Mouse (Mus musculus): ENCODE data around the gene Gpx4.
"Not testable (repeated sequence)": the region's sequence is repeated elsewhere in the genome, so short reads cannot be mapped to it uniquely, and the experiment has no call there.

Gpx4 gene

GRCm38 (mm10) chr10:80048834-80049233 lies 1.9 kb downstream of the Gpx4 start:
- no peak for DNase-seq (ENCODE audit: low read depth in 1 of 2, low spot score in 2 of 2)

GRCm38 (mm10) chr10:80050244-80050643 lies 3.3 kb downstream of the Gpx4 start:
- no peak for DNase-seq (ENCODE audit: low read depth in 1 of 2, low spot score in 2 of 2)

GRCm38 (mm10) chr10:80050885-80051617 lies 4.1 kb downstream of the Gpx4 start:
- DNase-seq (ENCODE audit: low read depth in 1 of 2, low spot score in 2 of 2) = no peak

GRCm38 (mm10) chr10:80051618-80052373 lies 4.8 kb downstream of the Gpx4 start:
- no peak for DNase-seq (ENCODE audit: low read depth in 1 of 2, low spot score in 2 of 2)

- DNase-seq (ENCODE audit: low read depth in 1 of 2, low spot score in 2 of 2) = no peak
Observed at GRCm38 (mm10) chr10:80052374-80052764, 5.4 kb downstream of the Gpx4 start.

- peak; percentile 99 to 100 for DNase-seq (ENCODE audit: low read depth in 1 of 2, low spot score in 2 of 2)
Observed at GRCm38 (mm10) chr10:80053259-80053780, 6.4 kb downstream of the Gpx4 start.

GRCm38 (mm10) chr10:80053831-80054815 lies 7.2 kb downstream of the Gpx4 start:
- DNase-seq (ENCODE audit: low read depth in 1 of 2, low spot score in 2 of 2) = peak; percentile 31 to 59

- DNase-seq (ENCODE audit: low read depth in 1 of 2, low spot score in 2 of 2) = not testable (repeated sequence)
Observed at GRCm38 (mm10) chr10:80054911-80055310, 7.9 kb downstream of the Gpx4 start.

- no peak for DNase-seq (ENCODE audit: low read depth in 1 of 2, low spot score in 2 of 2)
Observed at GRCm38 (mm10) chr10:80055364-80055763, 8.4 kb downstream of the Gpx4 start.

- DNase-seq (ENCODE audit: low read depth in 1 of 2, low spot score in 2 of 2) = no peak
Observed at GRCm38 (mm10) chr10:80055891-80056290, 8.9 kb downstream of the Gpx4 start.

- DNase-seq (ENCODE audit: low read depth in 1 of 2, low spot score in 2 of 2) = no peak
Observed at GRCm38 (mm10) chr10:80056506-80056905, 9.5 kb downstream of the Gpx4 start.

- no peak for DNase-seq (ENCODE audit: low read depth in 1 of 2, low spot score in 2 of 2)
Observed at GRCm38 (mm10) chr10:80056976-80057682, 10.2 kb downstream of the Gpx4 start.

GRCm38 (mm10) chr10:80057683-80058326 lies 10.8 kb downstream of the Gpx4 start:
- no peak for DNase-seq (ENCODE audit: low read depth in 1 of 2, low spot score in 2 of 2)

- no peak for DNase-seq (ENCODE audit: low read depth in 1 of 2, low spot score in 2 of 2)
Observed at GRCm38 (mm10) chr10:80063104-80063503, 16.1 kb downstream of the Gpx4 start.

- DNase-seq (ENCODE audit: low read depth in 1 of 2, low spot score in 2 of 2) = no peak
Observed at GRCm38 (mm10) chr10:80063877-80064650, 17.1 kb downstream of the Gpx4 start.

- DNase-seq (ENCODE audit: low read depth in 1 of 2, low spot score in 2 of 2) = no peak
Observed at GRCm38 (mm10) chr10:80069251-80069650, 22.3 kb downstream of the Gpx4 start.

- DNase-seq (ENCODE audit: low read depth in 1 of 2, low spot score in 2 of 2) = no peak
Observed at GRCm38 (mm10) chr10:80069948-80070450, 23.0 kb downstream of the Gpx4 start.

GRCm38 (mm10) chr10:80070837-80071515 lies 24.0 kb downstream of the Gpx4 start:
- peak; percentile 50 to 66 for DNase-seq (ENCODE audit: low read depth in 1 of 2, low spot score in 2 of 2)

Data from monocyte, adult 2 months (primary cell).